Mouse (Mus musculus) kidney, adult 2 months (tissue): Measurements from ENCODE around the gene Sycn.

ENCODE experiments used
- CTCF ChIP-seq: fragments of 200-500 bp; conservative IDR thresholded peaks from 2 replicates; pipeline ENCODE4 v1.5.1; 2011; ENCODE audit warnings: low read depth, mild to moderate bottlenecking, control low read depth, low read length, moderate library complexity, mixed read lengths; ENCODE audit not compliant: insufficient read depth, insufficient read length
- POLR2A ChIP-seq: fragments of 200-500 bp; IDR thresholded peaks from one replicate; pipeline ENCODE4 v1.6.1; 2011; ENCODE audit warnings: low read depth, low read length, control low read depth

DNA sequence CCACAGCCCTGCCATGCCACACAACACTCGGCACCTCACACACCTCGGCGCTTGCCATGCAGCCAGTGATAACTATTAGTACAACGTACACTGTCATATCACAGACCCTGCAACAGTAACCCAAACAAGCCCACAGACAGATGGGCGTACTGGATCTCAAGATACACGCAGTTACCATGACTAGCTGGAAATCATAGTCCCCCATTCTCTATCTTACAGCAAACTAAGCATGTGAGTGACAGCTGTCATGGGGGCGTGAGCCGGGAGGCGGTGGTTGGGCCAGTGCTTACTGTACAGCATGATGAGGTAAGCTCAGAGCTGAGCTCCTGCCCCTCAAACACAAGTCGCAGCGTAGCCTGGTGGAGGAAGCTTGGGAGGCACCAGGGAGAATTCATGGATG is 34.9 kb downstream of the Sycn start:
- TF ChIP-seq POLR2A, result no peak
- TF ChIP-seq CTCF, result no peak
